Mouse (Mus musculus): Measurements from ENCODE around the gene Brf1. TPM values are rescaled to one million over a fixed set of nuclear protein-coding genes. Genes with fewer than 3 reads are reported as not detected.

Brf1 gene
- polyA plus RNA-seq, 1 experiment from 2014 or later, result 67.3 TPM

DNA sequence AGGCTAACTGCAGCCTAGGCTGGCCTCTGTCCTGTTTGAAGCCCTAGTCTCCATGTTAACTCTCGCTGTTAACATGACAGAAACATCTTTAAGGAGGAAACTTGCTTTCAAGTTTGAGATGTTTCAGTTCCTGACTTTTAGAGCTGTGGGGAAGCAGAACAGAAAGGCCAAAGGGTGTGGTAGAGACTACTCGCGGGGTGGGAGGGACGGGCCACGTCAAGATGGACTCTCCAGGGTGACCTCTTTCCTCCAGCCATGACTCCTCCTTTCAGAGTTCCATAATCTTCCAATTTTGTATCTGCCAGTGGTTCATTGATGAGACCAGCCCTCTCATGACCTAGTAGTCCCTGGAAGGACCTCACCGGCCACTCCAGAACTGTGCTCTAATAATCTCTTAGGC is 30.9 kb upstream of the Brf1 start:
- H3K9me3 ChIP-seq, result no peaks in the 10 kb centered on the region
- H3K27me3 ChIP-seq, result no peaks in the 10 kb centered on the region
- no peak overlapping the region for H3K27ac ChIP-seq (replicated peaks)
- WGBS, result 91% methylated on average over 6 of the region's 6 CpGs
- no peak for ATAC-seq (replicated peaks)
- no peak overlapping the region for H3K4me3 ChIP-seq
- H3K36me3 ChIP-seq, result no peaks in the 10 kb centered on the region
- H3K4me1 ChIP-seq, result peaks cover 34% of the 10 kb centered on the region
- no peak overlapping the region for H3K9ac ChIP-seq (replicated peaks)
- H3K4me2 ChIP-seq (replicated peaks), result no peak overlapping the region

DNA sequence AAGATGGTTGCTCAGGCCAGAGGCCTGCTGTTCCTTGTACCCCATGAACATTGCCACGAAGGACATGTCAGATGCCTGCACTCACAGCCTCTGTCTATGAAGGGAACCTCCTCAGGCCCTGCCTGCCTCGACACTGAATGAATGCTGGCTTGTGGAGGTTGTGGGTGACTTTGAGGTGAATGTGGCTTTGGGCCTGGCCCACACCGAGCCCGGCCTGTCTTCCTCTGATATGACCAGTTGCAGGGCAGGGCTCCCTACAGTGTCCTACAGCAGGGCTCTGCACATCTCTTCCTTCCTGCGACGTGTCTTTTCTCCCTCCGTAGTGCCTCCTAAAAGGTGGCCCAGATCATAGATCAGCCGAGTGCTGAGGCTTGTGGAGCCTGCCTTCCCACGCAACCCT is 30.5 kb upstream of the Brf1 start:
- Histone ChIP-seq H3K9me3 (no peaks in the 10 kb centered on the region), H3K36me3 (no peaks in the 10 kb centered on the region), H3K9ac (replicated peaks) (no peak overlapping the region), H3K27ac (replicated peaks) (no peak overlapping the region), H3K4me1 (peaks cover 34% of the 10 kb centered on the region), H3K4me3 (no peak overlapping the region), H3K4me2 (replicated peaks) (no peak overlapping the region), H3K27me3 (no peaks in the 10 kb centered on the region)
- no peak for ATAC-seq (replicated peaks)
- WGBS, result 91% methylated on average over 9 of the region's 9 CpGs

DNA sequence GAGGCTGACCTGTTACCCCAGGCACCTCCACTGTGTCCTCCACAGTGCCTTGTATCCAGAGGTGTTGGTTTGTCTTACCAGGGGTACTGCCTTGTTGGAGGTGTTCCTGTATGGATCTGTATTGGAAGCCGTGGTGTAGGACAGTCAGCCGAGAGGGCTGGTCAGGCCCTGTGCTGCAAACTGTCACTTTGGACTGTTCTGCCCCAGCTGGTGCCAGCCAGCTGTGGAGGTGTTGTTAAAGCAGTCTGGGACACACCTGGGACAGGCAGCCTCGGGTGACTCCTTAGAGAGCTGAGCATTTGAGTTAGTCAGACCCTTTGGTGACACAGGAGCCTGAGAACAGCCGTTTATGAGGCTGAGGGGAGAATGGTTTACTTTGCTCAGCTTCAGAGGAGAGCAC is 29.5 kb upstream of the Brf1 start:
- Histone ChIP-seq H3K36me3 (no peaks in the 10 kb centered on the region; the same call in 1 of the 2 replicates), H3K4me2 (replicated peaks) (no peak overlapping the region), H3K9me3 (no peaks in the 10 kb centered on the region), H3K4me1 (peaks cover 34% of the 10 kb centered on the region), H3K27me3 (no peaks in the 10 kb centered on the region), H3K9ac (replicated peaks) (no peak overlapping the region), H3K27ac (replicated peaks) (no peak overlapping the region), H3K4me3 (no peak overlapping the region)
- WGBS, result 80% methylated on average over 4 of the region's 4 CpGs
- ATAC-seq (replicated peaks), result no peak

DNA sequence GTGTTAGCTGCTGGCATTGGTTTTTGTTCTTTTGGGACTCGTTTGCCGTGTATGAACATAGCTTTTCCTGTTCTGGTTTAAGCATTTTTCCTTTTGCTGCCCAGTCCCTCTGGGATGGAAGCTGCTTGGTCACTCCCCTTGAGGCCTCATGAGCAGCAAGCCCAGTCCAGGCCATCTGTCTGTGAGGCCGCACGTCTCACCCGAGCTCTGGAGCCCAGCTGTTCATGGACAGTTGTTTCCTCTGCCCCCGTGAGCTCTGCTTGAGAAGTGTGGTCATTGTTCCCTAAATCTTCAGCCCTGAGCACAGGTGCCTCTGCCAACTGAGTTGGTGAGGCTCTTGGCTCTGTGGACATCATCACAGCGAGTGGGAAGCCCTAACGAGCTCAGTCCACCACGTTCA is 28.4 kb upstream of the Brf1 start:
- 55% methylated on average over 9 of the region's 9 CpGs for WGBS
- peaks cover 34% of the 10 kb centered on the region for H3K4me1 ChIP-seq
- no peak overlapping the region for H3K9ac ChIP-seq (replicated peaks)
- no peaks in the 10 kb centered on the region; the same call in 1 of the 2 replicates for H3K36me3 ChIP-seq
- no peaks in the 10 kb centered on the region for H3K9me3 ChIP-seq
- H3K27ac ChIP-seq (replicated peaks), result 0 out of 2 replicates have a peak overlapping the region, but pooled peaks have one; percentile 7
- no peak overlapping the region for H3K4me3 ChIP-seq
- no peak for ATAC-seq (replicated peaks)
- no peak overlapping the region for H3K4me2 ChIP-seq (replicated peaks)
- H3K27me3 ChIP-seq, result no peaks in the 10 kb centered on the region

DNA sequence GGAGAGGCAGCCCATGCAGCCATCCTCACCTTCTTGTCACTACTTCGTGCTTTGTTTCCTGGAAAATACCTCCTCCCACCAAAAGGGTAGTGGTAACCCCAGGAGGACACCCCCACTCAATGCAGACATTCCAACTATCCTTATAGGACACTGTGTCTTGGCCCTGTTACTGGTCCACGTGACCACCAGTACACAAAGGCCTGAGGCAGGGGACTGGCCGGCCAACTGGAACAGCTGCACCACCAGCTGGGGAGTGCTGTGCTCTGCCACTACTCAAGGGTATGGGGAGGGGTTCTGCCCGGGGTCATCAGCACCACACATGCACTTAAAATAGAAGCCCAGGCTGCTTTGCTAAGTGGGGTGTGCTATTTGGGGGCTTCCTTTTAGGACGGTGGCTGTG is 27.6 kb upstream of the Brf1 start:
- ATAC-seq (replicated peaks), result no peak
- Histone ChIP-seq H3K27ac (replicated peaks) (0 out of 2 replicates have a peak overlapping the region, but pooled peaks have one; percentile 7), H3K36me3 (no peaks in the 10 kb centered on the region; the same call in 1 of the 2 replicates), H3K4me2 (replicated peaks) (no peak overlapping the region), H3K4me3 (no peak overlapping the region), H3K9ac (replicated peaks) (no peak overlapping the region), H3K27me3 (no peaks in the 10 kb centered on the region), H3K9me3 (no peaks in the 10 kb centered on the region), H3K4me1 (peaks cover 26% of the 10 kb centered on the region)
- WGBS, result 64% methylated on average over 5 of the region's 5 CpGs

DNA sequence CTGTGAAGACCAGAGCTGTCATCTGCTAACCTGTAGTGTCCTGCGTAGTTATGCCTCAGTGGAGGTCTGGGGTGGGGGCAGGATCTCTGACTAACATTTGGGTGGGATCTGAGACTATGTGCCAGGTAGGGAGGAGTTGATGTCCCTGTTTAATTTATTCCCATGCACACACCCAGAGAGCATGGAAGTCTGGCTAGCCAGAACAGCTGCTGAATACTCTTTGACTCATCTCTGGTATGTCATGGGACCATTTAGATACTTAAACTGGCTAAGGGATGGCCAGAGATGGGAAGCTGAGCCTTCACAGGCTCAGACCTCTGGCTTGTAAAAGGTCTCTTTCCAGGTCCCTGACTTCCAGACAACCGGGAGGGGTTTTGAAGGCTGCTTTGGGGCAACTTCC is 27.0 kb upstream of the Brf1 start:
- H3K27ac ChIP-seq (replicated peaks), result no peak overlapping the region
- H3K4me1 ChIP-seq, result peaks cover 21% of the 10 kb centered on the region
- ATAC-seq (replicated peaks), result no peak
- H3K4me2 ChIP-seq (replicated peaks), result no peak overlapping the region
- H3K4me3 ChIP-seq, result no peak overlapping the region
- no peaks in the 10 kb centered on the region for H3K27me3 ChIP-seq
- no peaks in the 10 kb centered on the region for H3K9me3 ChIP-seq
- 91% methylated on average over 2 of the region's 2 CpGs for WGBS
- no peak overlapping the region for H3K9ac ChIP-seq (replicated peaks)
- no peaks in the 10 kb centered on the region; the same call in 1 of the 2 replicates for H3K36me3 ChIP-seq

DNA sequence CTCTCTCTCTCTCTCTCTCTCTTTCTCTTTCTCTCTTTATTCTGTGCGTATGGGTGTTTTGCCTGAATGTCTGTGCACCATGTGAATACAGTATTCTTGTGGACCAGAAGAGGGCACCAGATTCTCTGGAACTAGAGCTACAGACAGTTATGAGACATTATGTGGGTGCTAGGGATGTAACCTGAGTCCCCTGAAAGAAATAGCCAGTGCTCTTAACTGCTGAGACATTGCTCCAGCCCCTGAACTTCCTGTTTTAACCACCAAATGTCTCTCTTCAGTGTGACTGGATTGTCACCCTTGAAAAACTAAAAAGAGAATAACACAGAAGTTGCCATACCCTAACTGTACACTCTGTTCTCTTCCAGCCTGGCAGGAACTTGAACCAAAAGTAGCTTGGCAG is 26.1 kb upstream of the Brf1 start:
- Histone ChIP-seq H3K27me3 (no peaks in the 10 kb centered on the region), H3K9ac (replicated peaks) (no peak overlapping the region), H3K4me3 (no peak overlapping the region), H3K27ac (replicated peaks) (no peak overlapping the region), H3K9me3 (no peaks in the 10 kb centered on the region), H3K36me3 (no peaks in the 10 kb centered on the region; the same call in 1 of the 2 replicates), H3K4me2 (replicated peaks) (no peak overlapping the region), H3K4me1 (peaks cover 15% of the 10 kb centered on the region)
- no peak for ATAC-seq (replicated peaks)
- 77% methylated on average over 1 of the region's 1 CpGs for WGBS

DNA sequence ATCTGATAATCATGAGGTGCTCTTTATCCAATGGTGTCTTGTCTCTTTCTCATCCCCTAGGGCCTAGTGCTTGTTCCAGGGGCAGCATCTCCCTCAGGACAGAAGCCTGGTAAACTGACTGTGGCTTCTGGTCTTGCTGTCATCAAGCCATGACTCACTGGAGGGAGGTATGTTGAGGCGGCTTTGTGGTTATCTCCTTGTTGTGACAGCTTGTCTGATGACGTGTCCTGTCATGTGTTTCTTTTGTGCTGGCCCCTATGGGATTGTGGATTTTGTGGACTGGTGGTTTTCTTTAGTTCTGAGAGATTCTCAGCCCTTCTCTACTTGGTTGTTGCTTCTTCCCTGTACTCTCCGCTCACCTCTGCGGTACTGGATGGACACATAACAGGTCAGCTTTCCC is 22.6 kb upstream of the Brf1 start:
- no peak overlapping the region for H3K9ac ChIP-seq (replicated peaks)
- peaks cover 6% of the 10 kb centered on the region for H3K36me3 ChIP-seq
- H3K4me3 ChIP-seq, result no peak overlapping the region
- H3K4me1 ChIP-seq, result peaks cover 4% of the 10 kb centered on the region; the same call in 1 of the 2 replicates
- 86% methylated on average over 4 of the region's 4 CpGs for WGBS
- ATAC-seq (replicated peaks), result no peak
- no peak overlapping the region for H3K27ac ChIP-seq (replicated peaks)
- no peaks in the 10 kb centered on the region for H3K9me3 ChIP-seq
- H3K4me2 ChIP-seq (replicated peaks), result no peak overlapping the region
- no peaks in the 10 kb centered on the region for H3K27me3 ChIP-seq

DNA sequence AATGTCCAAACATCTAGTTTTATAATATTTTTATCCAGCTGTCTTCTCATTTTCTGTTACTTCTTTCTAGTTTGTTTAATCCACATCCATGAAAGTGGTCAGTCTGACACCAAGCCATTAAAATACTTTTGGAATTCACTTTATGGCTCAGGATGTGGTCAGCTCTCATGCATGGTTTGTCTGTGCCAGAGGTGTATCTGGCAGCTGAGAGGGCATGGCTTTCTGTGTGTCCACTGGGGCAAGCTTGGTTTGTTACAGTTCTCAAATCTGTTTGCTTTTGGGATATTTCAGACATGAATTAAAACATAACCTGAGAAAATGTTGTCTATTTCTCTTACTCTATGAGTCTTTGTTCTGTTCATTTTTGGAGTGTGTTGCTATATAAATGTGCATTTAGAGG is 21.0 kb upstream of the Brf1 start:
- Histone ChIP-seq H3K4me2 (replicated peaks) (no peak overlapping the region), H3K27me3 (no peaks in the 10 kb centered on the region), H3K9ac (replicated peaks) (no peak overlapping the region), H3K4me1 (peaks cover 14% of the 10 kb centered on the region), H3K27ac (replicated peaks) (no peak overlapping the region), H3K36me3 (peaks cover 6% of the 10 kb centered on the region), H3K9me3 (no peaks in the 10 kb centered on the region), H3K4me3 (no peak overlapping the region)
- no peak for ATAC-seq (replicated peaks)

DNA sequence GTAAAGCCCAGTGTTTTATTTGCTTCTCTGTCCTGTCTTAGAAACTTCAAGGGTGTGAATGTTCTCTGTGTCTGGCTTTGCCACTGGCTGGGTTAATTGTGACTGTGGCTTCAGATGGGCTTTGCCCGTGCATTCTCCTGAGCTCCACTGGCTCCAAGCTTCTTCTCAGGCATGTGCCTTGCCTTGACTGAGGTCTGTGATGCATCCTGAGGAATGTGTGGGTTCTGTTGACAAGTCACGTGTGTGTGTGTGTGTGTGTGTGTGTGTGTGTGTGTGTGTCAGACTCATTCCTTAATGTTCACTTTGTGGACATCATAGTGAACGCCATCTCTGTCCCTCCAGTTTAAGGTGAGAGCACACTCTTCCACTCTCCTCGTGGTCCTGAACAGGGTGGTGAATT is 18.3 kb upstream of the Brf1 start:
- Histone ChIP-seq H3K9me3 (no peaks in the 10 kb centered on the region), H3K4me1 (peaks cover 31% of the 10 kb centered on the region), H3K4me2 (replicated peaks) (no peak overlapping the region), H3K36me3 (peaks cover 6% of the 10 kb centered on the region), H3K27ac (replicated peaks) (no peak overlapping the region), H3K9ac (replicated peaks) (no peak overlapping the region), H3K4me3 (no peak overlapping the region), H3K27me3 (no peaks in the 10 kb centered on the region)
- WGBS, result 90% methylated on average over 4 of the region's 4 CpGs
- ATAC-seq (replicated peaks), result no peak

DNA sequence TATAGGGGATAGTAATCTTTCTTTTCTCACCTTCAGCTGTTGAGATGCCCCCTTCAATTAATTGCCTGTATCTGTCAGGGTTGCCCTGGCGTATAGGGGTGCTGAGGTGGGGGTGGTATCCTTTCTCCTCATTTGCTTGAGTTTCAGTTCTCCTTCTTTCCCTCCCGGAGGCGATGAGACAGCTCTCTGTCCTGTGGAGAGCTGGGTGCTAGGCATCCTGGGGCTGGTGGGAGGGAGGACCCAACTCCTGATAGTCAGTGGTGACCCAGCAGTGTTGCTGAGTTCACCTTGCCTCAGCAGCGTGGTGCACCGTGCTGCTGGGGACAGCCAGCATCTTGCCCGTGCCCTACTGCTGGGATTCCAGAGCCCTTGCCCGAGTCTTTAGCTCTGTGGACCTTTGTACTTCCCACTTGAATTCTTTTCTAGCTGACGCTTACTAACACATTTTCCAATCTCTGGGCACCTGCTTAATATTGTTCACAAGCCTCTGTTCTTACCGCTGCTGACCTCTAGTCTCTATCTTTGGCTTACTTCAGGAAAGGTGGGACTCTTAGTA is 17.0 kb upstream of the Brf1 start:
- H3K27ac ChIP-seq (replicated peaks), result no peak overlapping the region
- H3K27me3 ChIP-seq, result no peaks in the 10 kb centered on the region
- H3K4me3 ChIP-seq, result no peak overlapping the region
- peaks cover 39% of the 10 kb centered on the region for H3K4me1 ChIP-seq
- H3K4me2 ChIP-seq (replicated peaks), result no peak overlapping the region
- no peaks in the 10 kb centered on the region for H3K9me3 ChIP-seq
- no peak for ATAC-seq (replicated peaks)
- 80% methylated on average over 9 of the region's 9 CpGs for WGBS
- no peak overlapping the region for H3K9ac ChIP-seq (replicated peaks)
- H3K36me3 ChIP-seq, result peaks cover 6% of the 10 kb centered on the region

DNA sequence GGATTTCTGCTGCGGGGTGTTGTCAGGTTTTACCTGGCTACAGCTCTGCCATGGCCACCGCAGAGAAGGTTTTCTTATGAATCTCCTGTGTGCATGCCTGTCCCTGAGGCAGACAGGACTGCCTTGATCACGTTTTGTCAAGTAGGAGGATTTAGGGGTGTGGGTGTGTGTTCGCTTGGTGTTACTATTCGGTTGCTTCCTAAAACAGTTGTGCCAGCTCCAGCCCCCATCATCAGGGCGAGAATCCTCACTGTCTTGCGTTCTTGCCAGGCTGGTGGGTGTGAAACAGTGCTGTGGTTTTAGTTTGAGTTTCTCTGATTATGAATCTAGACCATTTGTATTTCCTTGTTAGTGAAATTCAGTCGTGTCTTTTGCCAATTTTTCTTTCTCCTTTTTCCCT is 16.5 kb upstream of the Brf1 start:
- H3K4me3 ChIP-seq, result no peak overlapping the region
- H3K27ac ChIP-seq (replicated peaks), result no peak overlapping the region; the same call in 1 of the 2 replicates
- H3K36me3 ChIP-seq, result peaks cover 6% of the 10 kb centered on the region
- H3K4me1 ChIP-seq, result peaks cover 39% of the 10 kb centered on the region
- H3K27me3 ChIP-seq, result no peaks in the 10 kb centered on the region
- H3K4me2 ChIP-seq (replicated peaks), result no peak overlapping the region
- 0 out of 2 replicates have a peak overlapping the region, but pooled peaks have one; percentile 17 for H3K9ac ChIP-seq (replicated peaks)
- H3K9me3 ChIP-seq, result no peaks in the 10 kb centered on the region
- 72% methylated on average over 8 of the region's 8 CpGs for WGBS
- no peak for ATAC-seq (replicated peaks)

DNA sequence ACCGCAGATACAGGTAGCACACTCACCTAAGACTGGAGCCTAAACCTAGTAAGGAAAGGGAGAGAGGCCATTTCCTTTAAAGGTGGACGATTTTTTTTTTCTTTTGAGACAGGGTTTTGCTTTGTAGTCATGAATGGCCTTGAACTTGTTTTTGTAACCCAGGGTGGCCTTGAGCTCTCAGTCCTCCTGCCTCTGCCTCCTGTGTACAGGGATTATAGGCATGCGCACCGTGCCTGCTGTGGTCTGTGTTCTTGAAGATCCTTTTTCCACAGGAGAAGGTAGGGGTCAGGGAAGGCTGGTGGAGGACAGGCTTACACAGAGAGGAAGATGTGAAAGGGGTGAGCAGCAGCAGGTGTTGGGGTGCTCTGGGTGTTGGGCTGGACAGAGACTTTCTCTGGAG is 15.5 kb upstream of the Brf1 start:
- no peak for ATAC-seq (replicated peaks)
- Histone ChIP-seq H3K4me1 (peaks cover 39% of the 10 kb centered on the region), H3K27ac (replicated peaks) (no peak overlapping the region), H3K9ac (replicated peaks) (peak overlapping the region; percentile 98), H3K27me3 (no peaks in the 10 kb centered on the region), H3K9me3 (no peaks in the 10 kb centered on the region), H3K4me2 (replicated peaks) (peak overlapping the region; percentile 81), H3K4me3 (peak overlapping the region; percentile 100; the same call in 1 of the 2 replicates), H3K36me3 (peaks cover 4% of the 10 kb centered on the region)
- WGBS, result 66% methylated on average over 4 of the region's 4 CpGs

Data from forebrain, embryonic 15.5 days (tissue).